Mouse (Mus musculus): ENCODE data around the gene Spint2. TPM values are rescaled to one million over a fixed set of nuclear protein-coding genes. Genes with fewer than 3 reads are reported as not detected.
"Not testable (repeated sequence)": the region's sequence is repeated elsewhere in the genome, so short reads cannot be mapped to it uniquely, and the experiment has no call there.

Gene Spint2
- polyA plus RNA-seq, 1 experiment from 2014 or later: 386 TPM

DNA sequence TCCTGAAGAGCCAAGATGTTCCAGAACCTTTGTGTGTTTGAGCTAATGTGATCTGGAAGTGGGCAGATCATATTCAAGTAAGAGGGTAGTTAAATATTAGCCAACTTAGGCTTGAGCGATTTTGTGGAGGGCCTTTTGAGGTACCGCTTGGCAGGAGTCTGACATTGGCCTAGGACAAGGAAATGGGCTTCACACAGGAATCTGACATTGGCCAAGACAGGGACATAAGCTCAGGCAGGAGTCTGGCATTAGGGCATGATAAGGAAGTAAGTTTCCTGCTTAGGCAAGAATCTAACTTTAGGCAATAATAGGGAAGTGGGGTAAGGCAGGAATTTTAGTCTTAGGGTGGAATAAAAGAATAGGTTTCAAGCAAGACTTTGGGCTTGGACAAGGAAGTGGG lies 67.5 kb downstream of the Spint2 start:
- Histone ChIP-seq H3K9ac (replicated peaks; ENCODE audit: low read depth, low read length) (no peak overlapping the region), H3K4me2 (replicated peaks; ENCODE audit: low read depth, low read length) (no peak overlapping the region), H3K9me3 (ENCODE audit: control insufficient read depth, low read depth, low read length) (peaks cover 4% of the 10 kb centered on the region), H3K27ac (ENCODE audit: low read length) (no peak overlapping the region), H3K4me3 (ENCODE audit: low read depth, low read length) (no peak overlapping the region), H3K36me3 (ENCODE audit: control insufficient read depth, insufficient read depth, low read length) (no peaks in the 10 kb centered on the region), H3K27me3 (ENCODE audit: control insufficient read depth, insufficient read depth, low read length) (no peaks in the 10 kb centered on the region), H3K4me1 (ENCODE audit: control insufficient read depth, insufficient read depth, low read length) (0 out of 2 replicates have a peak, but pooled peaks cover 5% of the 10 kb centered on the region)
- ATAC-seq (ENCODE audit: insufficient number of reproducible peaks, insufficient read depth, low FRiP score, low read depth): no peak
- 54% methylated on average over 2 of the region's 2 CpGs for WGBS

DNA sequence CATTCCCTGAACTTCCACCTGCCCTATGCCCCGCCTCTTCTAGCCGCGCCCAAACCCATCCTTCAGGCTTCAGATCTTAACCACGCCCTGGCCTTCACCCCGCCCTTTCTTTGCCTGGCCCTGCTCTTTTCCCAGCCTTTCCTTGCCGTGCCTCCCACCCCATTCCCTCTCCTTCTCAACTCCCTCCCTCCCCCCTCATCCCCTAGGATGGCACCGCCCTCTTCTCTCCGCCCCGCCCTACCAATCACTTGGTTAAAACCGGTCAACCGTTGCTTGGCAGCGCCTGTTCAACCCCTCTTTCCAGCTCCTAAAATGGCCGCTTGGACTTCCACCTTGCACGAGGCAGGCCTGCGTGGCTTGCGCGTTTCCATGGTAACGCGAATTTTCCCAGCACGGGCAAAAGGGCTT lies 68.0 kb downstream of the Spint2 start, which contains the start of gene Catsperg1:
Gene Catsperg1 (minus strand): TSS at position 361 of the 408 bp plus-strand sequence.
- 5% methylated on average over 20 of the region's 20 CpGs for whole genome bisulfite sequencing

DNA sequence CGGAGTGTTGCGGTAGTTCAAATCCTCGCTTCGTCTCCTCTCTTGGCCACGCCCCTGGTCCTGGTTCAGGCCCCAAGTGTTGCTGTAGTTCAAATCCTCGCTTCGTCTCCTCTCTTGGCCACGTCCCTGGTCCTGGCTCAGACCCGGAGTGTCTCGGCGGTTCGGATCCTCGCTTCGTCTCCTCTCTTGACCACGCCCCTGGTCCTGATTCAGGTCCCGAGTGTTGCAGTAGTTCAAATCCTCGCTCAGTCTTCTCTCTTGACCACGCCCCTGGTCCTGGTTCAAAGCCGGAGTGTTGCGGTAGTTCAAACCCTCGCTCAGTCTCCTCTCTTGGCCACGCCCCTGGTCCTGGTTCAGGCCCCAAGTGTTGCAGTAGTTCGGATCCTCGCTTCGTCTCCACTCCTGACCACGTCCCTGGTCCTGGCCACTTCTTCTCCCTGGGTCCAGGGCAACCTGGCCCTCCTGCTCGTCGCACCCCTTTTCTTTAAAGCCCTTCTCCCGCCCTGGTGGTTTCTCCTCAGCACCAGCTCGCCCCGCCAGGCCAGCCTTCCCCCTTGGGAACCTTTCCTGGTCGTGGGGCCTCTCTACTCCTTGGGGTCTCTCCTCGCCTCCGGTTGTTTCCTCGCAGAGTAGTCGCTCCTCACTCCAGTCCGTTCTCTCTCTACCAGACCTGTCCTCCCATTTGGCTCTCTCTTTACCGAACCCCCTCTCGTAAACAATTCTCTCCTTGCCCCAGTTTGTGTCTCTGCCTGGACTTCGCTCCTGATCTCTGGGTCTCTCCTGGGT lies 68.7 kb downstream of the Spint2 start:
- WGBS: 16% methylated on average over 40 of the region's 40 CpGs
- H3K27ac ChIP-seq (ENCODE audit: low read length); H3K9ac ChIP-seq (replicated peaks; ENCODE audit: low read depth, low read length); ATAC-seq (ENCODE audit: insufficient number of reproducible peaks, insufficient read depth, low FRiP score, low read depth); H3K9me3 ChIP-seq (ENCODE audit: control insufficient read depth, low read depth, low read length); H3K27me3 ChIP-seq (ENCODE audit: control insufficient read depth, insufficient read depth, low read length); H3K36me3 ChIP-seq (ENCODE audit: control insufficient read depth, insufficient read depth, low read length); H3K4me1 ChIP-seq (ENCODE audit: control insufficient read depth, insufficient read depth, low read length); H3K4me3 ChIP-seq (ENCODE audit: low read depth, low read length): not testable (repeated sequence)
- H3K4me2 ChIP-seq (replicated peaks; ENCODE audit: low read depth, low read length): peak overlapping the region; percentile 1; the same call in 1 of the 2 replicates

More for the DNA sequence above, 68.0 kb downstream of the Spint2 start, which contains the start of gene Catsperg1:
- H3K4me3 ChIP-seq (ENCODE audit: low read depth, low read length): no peak within 1 kb of the TSS
- H3K4me2 ChIP-seq (replicated peaks; ENCODE audit: low read depth, low read length): peak within 1 kb of the TSS; percentile 1; the same call in 1 of the 2 replicates
- ATAC-seq (ENCODE audit: insufficient number of reproducible peaks, insufficient read depth, low FRiP score, low read depth): peak; percentile 66
- no peak within 1 kb of the TSS for H3K9ac ChIP-seq (replicated peaks; ENCODE audit: low read depth, low read length)
- H3K27me3 ChIP-seq (ENCODE audit: control insufficient read depth, insufficient read depth, low read length): no peaks in the 10 kb centered on the region
- 0 out of 2 replicates have a peak, but pooled peaks cover 5% of the 10 kb centered on the region for H3K4me1 ChIP-seq (ENCODE audit: control insufficient read depth, insufficient read depth, low read length)
- peaks cover 4% of the 10 kb centered on the region; the same call in 1 of the 2 replicates for H3K9me3 ChIP-seq (ENCODE audit: control insufficient read depth, low read depth, low read length)
- H3K36me3 ChIP-seq (ENCODE audit: control insufficient read depth, insufficient read depth, low read length): no peaks in the 10 kb centered on the region
- H3K27ac ChIP-seq (ENCODE audit: low read length): no peak within 1 kb of the TSS

DNA sequence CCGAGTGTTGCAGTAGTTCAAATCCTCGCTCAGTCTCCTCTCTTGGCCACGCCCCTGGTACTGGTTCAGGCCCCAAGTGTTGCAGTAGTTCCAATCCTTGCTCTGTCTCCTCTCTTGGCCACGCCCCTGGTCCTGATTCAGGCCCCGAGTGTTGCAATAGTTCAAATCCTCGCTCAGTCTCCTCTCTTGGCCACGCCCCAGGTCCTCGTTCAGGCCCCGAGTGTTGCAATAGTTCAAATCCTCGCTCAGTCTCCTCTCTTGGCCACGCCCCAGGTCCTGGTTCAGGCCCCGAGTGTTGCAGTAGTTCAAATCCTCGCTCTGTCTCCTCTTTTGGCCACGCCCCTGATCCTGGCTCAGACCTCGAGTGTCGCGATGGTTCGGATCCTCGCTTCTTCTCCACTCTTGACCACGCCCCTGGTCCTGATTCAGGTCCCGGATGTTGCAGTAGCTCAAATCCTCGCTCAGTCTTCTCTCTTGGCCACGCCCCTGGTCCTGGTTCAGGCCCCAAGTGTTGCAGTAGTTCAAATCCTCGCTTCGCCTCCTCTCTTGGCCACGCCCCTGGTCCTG lies 69.4 kb downstream of the Spint2 start:
- peak overlapping the region; percentile 55 for H3K4me2 ChIP-seq (replicated peaks; ENCODE audit: low read depth, low read length)
- H3K9ac ChIP-seq (replicated peaks; ENCODE audit: low read depth, low read length): no peak overlapping the region
- peaks cover 4% of the 10 kb centered on the region; the same call in 1 of the 2 replicates for H3K9me3 ChIP-seq (ENCODE audit: control insufficient read depth, low read depth, low read length)
- ATAC-seq (ENCODE audit: insufficient number of reproducible peaks, insufficient read depth, low FRiP score, low read depth): no peak
- no peaks in the 10 kb centered on the region for H3K36me3 ChIP-seq (ENCODE audit: control insufficient read depth, insufficient read depth, low read length)
- WGBS: 17% methylated on average over 26 of the region's 26 CpGs
- 0 out of 2 replicates have a peak, but pooled peaks cover 5% of the 10 kb centered on the region for H3K4me1 ChIP-seq (ENCODE audit: control insufficient read depth, insufficient read depth, low read length)
- no peaks in the 10 kb centered on the region for H3K27me3 ChIP-seq (ENCODE audit: control insufficient read depth, insufficient read depth, low read length)
- H3K27ac ChIP-seq (ENCODE audit: low read length): no peak overlapping the region
- H3K4me3 ChIP-seq (ENCODE audit: low read depth, low read length): peak overlapping the region; percentile 35

DNA sequence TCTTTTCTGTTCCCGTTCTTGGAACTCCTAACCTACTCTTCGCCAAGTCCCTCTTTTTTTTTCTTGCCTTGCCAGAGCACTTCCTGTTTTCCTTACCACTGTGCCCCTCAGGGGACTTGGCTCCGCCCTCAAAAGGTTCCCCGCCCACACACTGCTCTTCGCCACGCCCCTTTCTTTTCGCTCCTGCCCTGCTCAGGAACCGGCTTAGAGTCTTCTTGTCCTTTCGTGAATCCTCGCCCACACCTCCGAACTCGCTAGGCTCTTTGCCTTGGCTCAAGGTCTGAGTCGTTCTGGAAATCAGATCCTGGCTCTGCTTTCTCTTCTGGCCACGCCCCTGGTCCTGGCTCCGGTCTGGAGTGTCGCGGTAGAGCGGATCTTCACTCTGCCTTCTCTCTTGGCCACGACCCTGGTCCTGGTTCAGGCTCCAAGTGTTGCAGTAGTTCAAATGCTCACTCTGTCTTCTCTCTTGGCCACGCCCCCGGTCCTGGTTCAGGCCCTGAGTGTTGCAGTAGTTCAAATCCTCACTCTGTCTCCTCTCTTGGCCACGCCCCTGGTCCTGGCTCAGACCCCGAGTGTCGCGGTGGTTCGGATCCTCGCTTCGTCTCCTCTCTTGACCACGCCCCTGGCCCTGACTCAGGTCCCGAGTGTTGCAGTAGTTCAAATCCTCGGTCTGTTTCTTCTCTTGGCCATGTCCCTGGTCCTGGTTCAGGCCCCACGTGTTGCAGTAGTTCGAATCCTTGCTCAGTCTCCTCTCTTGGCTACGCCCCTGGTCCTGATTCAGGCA lies 70.1 kb downstream of the Spint2 start:
- H3K9ac ChIP-seq (replicated peaks; ENCODE audit: low read depth, low read length): 0 out of 2 replicates have a peak overlapping the region, but pooled peaks have one; percentile 14
- no peaks in the 10 kb centered on the region for H3K27me3 ChIP-seq (ENCODE audit: control insufficient read depth, insufficient read depth, low read length)
- H3K4me2 ChIP-seq (replicated peaks; ENCODE audit: low read depth, low read length): peak overlapping the region; percentile 55
- H3K36me3 ChIP-seq (ENCODE audit: control insufficient read depth, insufficient read depth, low read length): no peaks in the 10 kb centered on the region
- peak; percentile 82 for ATAC-seq (ENCODE audit: insufficient number of reproducible peaks, insufficient read depth, low FRiP score, low read depth)
- peak overlapping the region; percentile 63 for H3K27ac ChIP-seq (ENCODE audit: low read length)
- 0 out of 2 replicates have a peak, but pooled peaks cover 5% of the 10 kb centered on the region for H3K4me1 ChIP-seq (ENCODE audit: control insufficient read depth, insufficient read depth, low read length)
- no peaks in the 10 kb centered on the region; the same call in 1 of the 2 replicates for H3K9me3 ChIP-seq (ENCODE audit: control insufficient read depth, low read depth, low read length)
- WGBS: 4% methylated on average over 34 of the region's 34 CpGs
- H3K4me3 ChIP-seq (ENCODE audit: low read depth, low read length): peak overlapping the region; percentile 35

DNA sequence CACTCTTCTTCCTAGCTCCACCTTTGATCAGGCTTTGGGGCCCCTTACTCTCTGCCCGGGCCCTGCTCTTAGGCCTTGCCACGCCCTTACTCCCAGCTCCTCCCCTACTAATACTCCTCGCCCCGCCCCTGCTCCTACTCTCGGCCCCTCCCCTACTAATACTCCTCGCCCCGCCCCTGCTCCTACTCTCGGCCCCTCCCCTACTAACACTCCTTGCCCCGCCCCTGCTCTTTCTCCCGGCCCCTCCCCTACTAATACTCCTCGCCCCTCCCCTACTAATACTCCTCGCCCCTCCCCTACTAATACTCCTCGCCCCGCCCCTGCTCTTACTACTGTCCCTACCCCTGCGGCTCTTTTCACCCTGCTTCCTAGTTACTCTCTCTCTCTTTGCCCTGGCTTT lies 70.7 kb downstream of the Spint2 start:
- H3K27ac ChIP-seq (ENCODE audit: low read length): peak overlapping the region; percentile 63; the same call in 1 of the 2 replicates
- ATAC-seq (ENCODE audit: insufficient number of reproducible peaks, insufficient read depth, low FRiP score, low read depth); H3K9ac ChIP-seq (replicated peaks; ENCODE audit: low read depth, low read length); H3K9me3 ChIP-seq (ENCODE audit: control insufficient read depth, low read depth, low read length); H3K36me3 ChIP-seq (ENCODE audit: control insufficient read depth, insufficient read depth, low read length); H3K4me1 ChIP-seq (ENCODE audit: control insufficient read depth, insufficient read depth, low read length); H3K27me3 ChIP-seq (ENCODE audit: control insufficient read depth, insufficient read depth, low read length): not testable (repeated sequence)
- H3K4me2 ChIP-seq (replicated peaks; ENCODE audit: low read depth, low read length): peak overlapping the region; percentile 55; the same call in 1 of the 2 replicates
- 27% methylated on average over 15 of the region's 15 CpGs for WGBS
- peak overlapping the region; percentile 35; the same call in 1 of the 2 replicates for H3K4me3 ChIP-seq (ENCODE audit: low read depth, low read length)
